Mouse (Mus musculus) lung, embryonic 14.5 days (tissue): ENCODE results near the gene Trpv3. TPM values are rescaled to one million over a fixed set of nuclear protein-coding genes. Genes with fewer than 3 reads are reported as not detected.
A peak's percentile ranks its signal among the peaks of the same experiment; 100 is the strongest.

Source experiments
- ATAC-seq: fragments of 200-750 bp; cut with Nextera tagmentation; 2 replicates; pipeline ENCODE4 v1.8.0; 2017; ENCODE audit warnings: mild to moderate bottlenecking, moderate TSS enrichment, moderate library complexity; ENCODE audit not compliant: insufficient read depth
- DNase-seq: peaks from one replicate; pipeline ENCODE4 v3.0.0-alpha.2; 2015
- H3K27ac ChIP-seq: fragments of 300-500 bp; sonication (generic); 2 replicates; pipeline ENCODE4 v1.5.1; 2014; ENCODE audit warnings: low read depth, mild to moderate bottlenecking, moderate library complexity
- H3K27me3 ChIP-seq: fragments of 300-500 bp; sonication (generic); 2 replicates; pipeline ENCODE4 v1.6.1; 2014; ENCODE audit warnings: low read length, control low read depth; ENCODE audit not compliant: insufficient read depth
- H3K36me3 ChIP-seq: fragments of 300-500 bp; sonication (generic); 2 replicates; pipeline ENCODE4 v1.6.1; 2014; ENCODE audit warnings: control low read depth; ENCODE audit not compliant: insufficient read depth
- H3K4me1 ChIP-seq: fragments of 300-500 bp; sonication (generic); 2 replicates; pipeline ENCODE4 v1.6.1; 2014; ENCODE audit warnings: antibody characterized with exemption, control low read depth; ENCODE audit not compliant: insufficient read depth
- H3K4me2 ChIP-seq: fragments of 300-500 bp; sonication (generic); 2 replicates; pipeline ENCODE4 v1.6.1; 2014; ENCODE audit warnings: mild to moderate bottlenecking
- H3K4me3 ChIP-seq: fragments of 300-500 bp; sonication (generic); 2 replicates; pipeline ENCODE4 v1.5.1; 2014; ENCODE audit warnings: low read depth, low read length
- H3K9ac ChIP-seq: fragments of 300-500 bp; sonication (generic); 2 replicates; pipeline ENCODE4 v1.6.1; 2014
- H3K9me3 ChIP-seq: fragments of 300-500 bp; sonication (generic); 2 replicates; pipeline ENCODE4 v1.6.1; 2016; ENCODE audit warnings: low read depth, low read length, control low read depth
- CTCF ChIP-seq: IDR thresholded peaks from 2 replicates; pipeline ENCODE4 v1.5.1; 2016; ENCODE audit warnings: antibody characterized with exemption, low read depth
- WGBS: fragments of 180-500 bp; shearing (Covaris S2); extraction: QIAGEN DNeasy Blood & Tissue Kit; methylation state at CpG from one replicate; pipeline ENCODE4 v1.1.7; 2014; 5-methylcytosine and 5-hydroxymethylcytosine counted together
- polyA plus RNA-seq: library from polyadenylated mRNA; unstranded; fragments of >200 nt; fragmentation: Nextera tagmentation; extraction: Ambion mirVana; gene quantifications from 2 replicates; pipeline ENCODE4 v1.2.1, GENCODE M21; 2014

Trpv3 gene
- 0.09 and 0.18 TPM in 2 replicates for polyA plus RNA-seq

DNA sequence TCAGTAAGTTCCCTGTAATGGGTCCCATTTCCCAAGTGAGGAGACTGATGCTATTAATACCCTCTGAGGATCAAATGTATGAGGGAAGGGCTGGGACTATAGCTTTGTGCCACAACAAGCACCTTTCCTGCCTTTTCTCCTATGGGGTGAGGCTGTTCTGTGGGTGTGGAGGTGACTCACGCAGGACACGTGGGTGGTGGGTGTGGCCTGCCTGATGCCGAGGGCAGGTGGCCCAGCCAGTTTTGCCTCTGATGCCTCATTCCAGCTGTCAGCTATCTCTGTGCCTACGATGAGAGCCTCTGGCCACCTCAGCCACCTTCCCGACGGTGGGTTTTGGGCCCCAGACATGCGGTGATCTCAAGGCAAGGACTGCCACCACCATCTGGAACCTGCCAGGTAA lies at the start of gene Trpv3:
Gene Trpv3 (plus strand): TSS at position 122 of the 400 bp plus-strand sequence.
- H3K27ac ChIP-seq: no peak within 1 kb of the TSS
- H3K4me3 ChIP-seq: no peak within 1 kb of the TSS
- no peaks in the 10 kb centered on the region for H3K4me1 ChIP-seq
- TF ChIP-seq CTCF: no peak
- no peaks in the 10 kb centered on the region for H3K36me3 ChIP-seq
- ATAC-seq (no peak), DNase-seq (no peak)
- WGBS: 63% methylated on average over 7 of the region's 7 CpGs
- no peaks in the 10 kb centered on the region for H3K9me3 ChIP-seq
- H3K9ac ChIP-seq: no peak within 1 kb of the TSS
- no peak within 1 kb of the TSS for H3K4me2 ChIP-seq
- no peaks in the 10 kb centered on the region for H3K27me3 ChIP-seq

DNA sequence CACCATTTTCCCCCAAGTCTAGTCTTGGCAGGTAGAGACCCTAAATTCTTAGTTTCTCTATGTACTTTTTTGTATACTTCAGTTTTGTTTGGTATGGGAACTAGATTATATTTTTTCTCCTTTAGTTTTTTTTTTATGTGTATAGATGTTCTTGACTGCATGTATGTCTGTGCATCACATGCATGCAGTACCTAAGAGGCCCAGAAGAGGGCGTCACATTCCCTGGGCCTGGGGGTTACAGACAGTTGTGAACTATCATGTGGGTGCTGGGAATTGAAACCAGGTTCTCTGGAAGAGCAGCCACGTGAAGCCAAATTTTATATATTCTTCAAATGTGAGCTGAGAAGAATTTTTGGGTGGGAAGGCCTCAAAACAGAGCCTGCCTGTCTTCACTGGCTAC lies 47.5 kb upstream of the Trpv3 start:
- DNase-seq (no peak), ATAC-seq (no peak)
- H3K4me3 ChIP-seq: no peak overlapping the region
- H3K9ac ChIP-seq: no peak overlapping the region
- H3K4me1 ChIP-seq: no peaks in the 10 kb centered on the region
- WGBS: 49% methylated on average over 2 of the region's 2 CpGs
- no peak overlapping the region for H3K27ac ChIP-seq
- no peaks in the 10 kb centered on the region for H3K36me3 ChIP-seq
- no peaks in the 10 kb centered on the region for H3K9me3 ChIP-seq
- no peaks in the 10 kb centered on the region for H3K27me3 ChIP-seq
- TF ChIP-seq CTCF: 0 out of 2 replicates have a peak, but pooled peaks have one; percentile 19
- H3K4me2 ChIP-seq: no peak overlapping the region

GRCm38 (mm10) chr11:73220651-73221050 lies 46.5 kb upstream of the Trpv3 start:
- 84% methylated on average over 1 of the region's 1 CpGs for WGBS
- no peak overlapping the region for H3K4me3 ChIP-seq
- no peaks in the 10 kb centered on the region for H3K9me3 ChIP-seq
- ATAC-seq (no peak), DNase-seq (no peak)
- H3K4me2 ChIP-seq: no peak overlapping the region
- H3K4me1 ChIP-seq: no peaks in the 10 kb centered on the region
- no peaks in the 10 kb centered on the region for H3K27me3 ChIP-seq
- H3K9ac ChIP-seq: no peak overlapping the region
- H3K27ac ChIP-seq: no peak overlapping the region
- no peaks in the 10 kb centered on the region for H3K36me3 ChIP-seq
- no peak for TF ChIP-seq CTCF

- no peak for DNase-seq
- TF ChIP-seq CTCF: no peak
- Histone ChIP-seq H3K4me2 (no peak overlapping the region), H3K4me3 (no peak overlapping the region), H3K4me1 (no peaks in the 10 kb centered on the region), H3K9ac (no peak overlapping the region), H3K36me3 (no peaks in the 10 kb centered on the region), H3K27me3 (no peaks in the 10 kb centered on the region), H3K27ac (no peak overlapping the region), H3K9me3 (no peaks in the 10 kb centered on the region)
- no peak for ATAC-seq
- WGBS: 21% methylated on average over 5 of the region's 5 CpGs
These were observed 44.3 kb upstream of the Trpv3 start for GRCm38 (mm10) chr11:73222846-73223245.

GRCm38 (mm10) chr11:73223966-73224365 lies 43.2 kb upstream of the Trpv3 start:
- Histone ChIP-seq H3K36me3 (no peaks in the 10 kb centered on the region), H3K9me3 (no peaks in the 10 kb centered on the region), H3K4me3 (no peak overlapping the region), H3K9ac (no peak overlapping the region), H3K4me2 (no peak overlapping the region), H3K27ac (no peak overlapping the region), H3K27me3 (no peaks in the 10 kb centered on the region), H3K4me1 (no peaks in the 10 kb centered on the region)
- 66% methylated on average over 2 of the region's 2 CpGs for WGBS
- no peak for ATAC-seq
- TF ChIP-seq CTCF: peak; percentile 41
- DNase-seq: no peak

DNA sequence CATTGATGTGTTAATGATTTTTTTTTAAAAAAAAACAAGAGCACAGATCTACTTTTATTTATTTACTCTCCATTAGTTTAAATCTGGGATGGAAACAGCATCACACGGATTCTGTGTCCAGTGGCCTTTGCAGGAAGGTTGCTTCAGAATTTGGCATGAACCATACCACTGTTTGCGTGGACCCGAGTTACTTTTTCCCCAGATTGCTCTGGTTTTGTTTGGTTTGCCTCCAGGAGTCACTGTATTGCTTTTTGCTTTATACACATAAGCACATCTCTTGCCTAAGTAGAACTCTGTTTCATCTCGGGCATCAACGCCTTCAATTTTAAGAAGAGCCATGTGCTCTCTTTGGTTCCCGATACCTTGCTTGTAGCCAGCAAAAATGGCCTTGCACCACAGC lies 41.3 kb upstream of the Trpv3 start:
- Histone ChIP-seq H3K27me3 (no peaks in the 10 kb centered on the region), H3K9ac (no peak overlapping the region), H3K4me3 (no peak overlapping the region), H3K4me2 (no peak overlapping the region), H3K36me3 (no peaks in the 10 kb centered on the region), H3K27ac (no peak overlapping the region), H3K9me3 (no peaks in the 10 kb centered on the region), H3K4me1 (no peaks in the 10 kb centered on the region)
- no peak for DNase-seq
- ATAC-seq: no peak
- 82% methylated on average over 6 of the region's 6 CpGs for WGBS
- TF ChIP-seq CTCF: no peak

GRCm38 (mm10) chr11:73228881-73229280 lies 38.3 kb upstream of the Trpv3 start:
- Histone ChIP-seq H3K4me2 (no peak overlapping the region), H3K9me3 (no peaks in the 10 kb centered on the region), H3K27me3 (no peaks in the 10 kb centered on the region), H3K36me3 (no peaks in the 10 kb centered on the region), H3K4me3 (no peak overlapping the region), H3K27ac (no peak overlapping the region), H3K9ac (no peak overlapping the region), H3K4me1 (no peaks in the 10 kb centered on the region)
- 67% methylated on average over 5 of the region's 5 CpGs for WGBS
- no peak for ATAC-seq
- no peak for DNase-seq
- TF ChIP-seq CTCF: no peak

DNA sequence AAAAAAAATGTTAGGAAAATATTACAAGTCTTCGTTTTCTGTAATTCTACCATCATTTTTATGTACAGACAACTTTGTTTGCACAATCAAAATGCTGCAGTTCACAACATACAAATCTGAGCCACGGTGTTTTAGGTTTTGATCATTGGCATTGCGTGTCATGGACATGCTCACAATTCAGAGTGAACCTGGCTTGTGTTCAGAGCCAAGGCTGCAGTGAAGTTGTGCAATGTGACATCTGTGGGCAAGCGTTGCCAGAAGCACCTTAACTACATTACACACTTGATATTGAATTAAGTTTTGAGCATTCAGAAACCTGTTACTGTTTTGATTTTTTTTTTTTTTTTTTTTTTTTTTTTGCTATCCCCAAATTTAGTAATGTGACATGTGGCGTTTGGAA lies 37.1 kb upstream of the Trpv3 start:
- Histone ChIP-seq H3K4me2 (no peak overlapping the region), H3K9me3 (no peaks in the 10 kb centered on the region), H3K9ac (no peak overlapping the region), H3K36me3 (no peaks in the 10 kb centered on the region), H3K27me3 (no peaks in the 10 kb centered on the region), H3K27ac (no peak overlapping the region), H3K4me1 (no peaks in the 10 kb centered on the region), H3K4me3 (no peak overlapping the region)
- WGBS: 80% methylated on average over 5 of the region's 5 CpGs
- DNase-seq: no peak
- no peak for TF ChIP-seq CTCF
- no peak for ATAC-seq
